Mouse (Mus musculus) forebrain, embryonic 14.5 days (tissue): ENCODE results near the gene Fbxo3. TPM values are rescaled to one million over a fixed set of nuclear protein-coding genes. Genes with fewer than 3 reads are reported as not detected.
"Not testable (repeated sequence)": the region's sequence is repeated elsewhere in the genome, so short reads cannot be mapped to it uniquely, and the experiment has no call there.

ENCODE experiments used
- ATAC-seq: fragments of 200-750 bp; cut with Nextera tagmentation; 2 replicates; pipeline ENCODE4 v1.8.0; 2017; ENCODE audit warnings: mild to moderate bottlenecking, moderate library complexity
- DNase-seq: peaks from one replicate; pipeline ENCODE4 v3.0.0-alpha.2; 2015; ENCODE audit warnings: low spot score
- H3K27ac ChIP-seq: fragments of 300-500 bp; sonication (generic); 2 replicates; pipeline ENCODE4 v1.5.1; 2014; ENCODE audit warnings: low read depth, mild to moderate bottlenecking, control low read depth, low read length, moderate library complexity
- H3K27me3 ChIP-seq: fragments of 300-500 bp; sonication (generic); replicated peaks from 2 replicates; pipeline ENCODE4 v1.6.1; 2014; ENCODE audit warnings: low read length, control low read depth, mixed read lengths; ENCODE audit not compliant: control insufficient read depth, insufficient read depth
- H3K36me3 ChIP-seq: fragments of 300-500 bp; sonication (generic); 2 replicates; pipeline ENCODE4 v1.6.1; 2014; ENCODE audit warnings: low read length, control low read depth; ENCODE audit not compliant: control insufficient read depth, insufficient read depth
- H3K4me1 ChIP-seq: fragments of 300-500 bp; sonication (generic); 2 replicates; pipeline ENCODE4 v1.6.1; 2014; ENCODE audit warnings: antibody characterized with exemption, low read length, control low read depth; ENCODE audit not compliant: control insufficient read depth, insufficient read depth
- H3K4me2 ChIP-seq: fragments of 300-500 bp; sonication (generic); 2 replicates; pipeline ENCODE4 v1.6.1; 2014; ENCODE audit warnings: mild to moderate bottlenecking, control low read depth, low read length
- H3K4me3 ChIP-seq: fragments of 300-500 bp; sonication (generic); 2 replicates; pipeline ENCODE4 v1.5.1; 2014; ENCODE audit warnings: low read depth, low read length, control low read depth
- H3K9ac ChIP-seq: fragments of 300-500 bp; sonication (generic); 2 replicates; pipeline ENCODE4 v1.6.1; 2014; ENCODE audit warnings: mild to moderate bottlenecking, low read length, control low read depth, moderate library complexity
- H3K9me3 ChIP-seq: fragments of 300-500 bp; sonication (generic); replicated peaks from 2 replicates; pipeline ENCODE4 v1.6.1; 2016; ENCODE audit warnings: low read length, control low read depth, mixed read lengths; ENCODE audit not compliant: control insufficient read depth
- WGBS: fragments of 180-500 bp; shearing (Covaris S2); extraction: QIAGEN DNeasy Blood & Tissue Kit; methylation state at CpG from one replicate; pipeline ENCODE4 v1.1.7; 2014; 5-methylcytosine and 5-hydroxymethylcytosine counted together
- polyA plus RNA-seq: library from polyadenylated mRNA; unstranded; fragments of >200 nt; fragmentation: Nextera tagmentation; extraction: Ambion mirVana; gene quantifications from 2 replicates; pipeline ENCODE4 v1.2.1, GENCODE M21; 2014

The Fbxo3 gene
- polyA plus RNA-seq, 1 experiment from 2014 or later: 56.5 TPM

GRCm38 (mm10) chr2:104096256-104096655 is 68.7 kb downstream of the Fbxo3 start:
- Histone ChIP-seq H3K9me3 (no peaks in the 10 kb centered on the region), H3K4me2 (peak overlapping the region; percentile 57), H3K4me3 (peak overlapping the region; percentile 30), H3K36me3 (no peaks in the 10 kb centered on the region), H3K9ac (peak overlapping the region; percentile 54), H3K27me3 (no peaks in the 10 kb centered on the region), H3K27ac (0 out of 2 replicates have a peak overlapping the region, but pooled peaks have one; percentile 9), H3K4me1 (0 out of 2 replicates have a peak, but pooled peaks cover 4% of the 10 kb centered on the region)
- WGBS: 46% methylated on average over 10 of the region's 10 CpGs
- no peak for DNase-seq
- no peak for ATAC-seq

GRCm38 (mm10) chr2:104096796-104097195 is 69.3 kb downstream of the Fbxo3 start:
- H3K9me3 ChIP-seq, H3K27me3 ChIP-seq, H3K9ac ChIP-seq, H3K4me1 ChIP-seq, ATAC-seq, H3K36me3 ChIP-seq, H3K4me2 ChIP-seq, DNase-seq, H3K4me3 ChIP-seq, H3K27ac ChIP-seq: not testable (repeated sequence)
- 35% methylated on average over 1 of the region's 1 CpGs for WGBS

- not testable (repeated sequence) for ATAC-seq, H3K27me3 ChIP-seq, DNase-seq, H3K36me3 ChIP-seq, H3K4me1 ChIP-seq, H3K9ac ChIP-seq, H3K9me3 ChIP-seq, H3K4me3 ChIP-seq, H3K27ac ChIP-seq, H3K4me2 ChIP-seq
- WGBS: 91% methylated on average over 4 of the region's 4 CpGs
Measured at GRCm38 (mm10) chr2:104097396-104097795, 69.9 kb downstream of the Fbxo3 start.

GRCm38 (mm10) chr2:104098529-104099230 is 71.2 kb downstream of the Fbxo3 start:
- no peaks in the 10 kb centered on the region for H3K36me3 ChIP-seq
- no peak overlapping the region for H3K27ac ChIP-seq
- H3K4me1 ChIP-seq: 0 out of 2 replicates have a peak, but pooled peaks cover 4% of the 10 kb centered on the region
- DNase-seq (no peak), ATAC-seq (no peak)
- H3K9ac ChIP-seq: no peak overlapping the region
- no peaks in the 10 kb centered on the region for H3K9me3 ChIP-seq
- 51% methylated on average over 3 of the region's 3 CpGs for WGBS
- no peaks in the 10 kb centered on the region for H3K27me3 ChIP-seq
- no peak overlapping the region for H3K4me2 ChIP-seq
- H3K4me3 ChIP-seq: no peak overlapping the region

GRCm38 (mm10) chr2:104099231-104099585 is 71.7 kb downstream of the Fbxo3 start:
- H3K9ac ChIP-seq: no peak overlapping the region
- H3K36me3 ChIP-seq: no peaks in the 10 kb centered on the region
- no peak for DNase-seq
- no peak overlapping the region for H3K27ac ChIP-seq
- no peak overlapping the region for H3K4me3 ChIP-seq
- ATAC-seq: no peak
- no peak overlapping the region for H3K4me2 ChIP-seq
- no peaks in the 10 kb centered on the region for H3K27me3 ChIP-seq
- no peaks in the 10 kb centered on the region for H3K9me3 ChIP-seq
- WGBS: 93% methylated on average over 2 of the region's 2 CpGs
- 0 out of 2 replicates have a peak, but pooled peaks cover 4% of the 10 kb centered on the region for H3K4me1 ChIP-seq

- Histone ChIP-seq H3K27me3 (no peaks in the 10 kb centered on the region), H3K9me3 (no peaks in the 10 kb centered on the region), H3K4me3 (no peak overlapping the region), H3K36me3 (no peaks in the 10 kb centered on the region), H3K4me2 (no peak overlapping the region), H3K4me1 (0 out of 2 replicates have a peak, but pooled peaks cover 4% of the 10 kb centered on the region), H3K27ac (no peak overlapping the region), H3K9ac (no peak overlapping the region)
- ATAC-seq (no peak), DNase-seq (no peak)
- 22% methylated on average over 1 of the region's 1 CpGs for WGBS
Measured at GRCm38 (mm10) chr2:104099946-104100345, 72.4 kb downstream of the Fbxo3 start.

GRCm38 (mm10) chr2:104104800-104105199 is 77.3 kb downstream of the Fbxo3 start:
- H3K27ac ChIP-seq: no peak overlapping the region
- ATAC-seq: no peak
- WGBS: 89% methylated on average over 6 of the region's 6 CpGs

GRCm38 (mm10) chr2:104109021-104109420 is 81.5 kb downstream of the Fbxo3 start:
- H3K4me3 ChIP-seq, H3K4me1 ChIP-seq, H3K9ac ChIP-seq, ATAC-seq, DNase-seq, H3K4me2 ChIP-seq, H3K27me3 ChIP-seq, H3K9me3 ChIP-seq, H3K27ac ChIP-seq, H3K36me3 ChIP-seq: not testable (repeated sequence)
- 96% methylated on average over 2 of the region's 2 CpGs for WGBS

More at GRCm38 (mm10) chr2:104104800-104105199, 77.3 kb downstream of the Fbxo3 start:
- H3K4me1 ChIP-seq: no peaks in the 10 kb centered on the region
- H3K9ac ChIP-seq: no peak overlapping the region
- H3K36me3 ChIP-seq: no peaks in the 10 kb centered on the region
- no peak overlapping the region for H3K4me3 ChIP-seq
- no peaks in the 10 kb centered on the region for H3K9me3 ChIP-seq
- DNase-seq: no peak
- no peaks in the 10 kb centered on the region for H3K27me3 ChIP-seq
- no peak overlapping the region for H3K4me2 ChIP-seq

- Histone ChIP-seq H3K27me3 (no peaks in the 10 kb centered on the region), H3K27ac (no peak overlapping the region), H3K4me1 (no peaks in the 10 kb centered on the region), H3K36me3 (no peaks in the 10 kb centered on the region), H3K4me3 (no peak overlapping the region), H3K9ac (no peak overlapping the region), H3K9me3 (no peaks in the 10 kb centered on the region), H3K4me2 (no peak overlapping the region)
- ATAC-seq (no peak), DNase-seq (no peak)
- 71% methylated on average over 2 of the region's 2 CpGs for WGBS
Measured at GRCm38 (mm10) chr2:104109528-104109927, 82.0 kb downstream of the Fbxo3 start.
